Mouse (Mus musculus): ENCODE results near the gene Nup210l. TPM values are rescaled to one million over a fixed set of nuclear protein-coding genes. Genes with fewer than 3 reads are reported as not detected.
"Not testable (repeated sequence)": the region's sequence is repeated elsewhere in the genome, so short reads cannot be mapped to it uniquely, and the experiment has no call there.

The Nup210l gene
- total RNA-seq, 2 experiments from 2014 or later = 0.11 TPM

GRCm38 (mm10) chr3:90090892-90091291, 13.0 kb upstream of the Nup210l start:
- intact Hi-C loops (cut with DNase I) = no loop called here
- DNase-seq = no peak

- intact Hi-C loops (cut with DNase I) = no loop called here
- DNase-seq = no peak
Measured at GRCm38 (mm10) chr3:90094453-90094852, 9.5 kb upstream of the Nup210l start.

GRCm38 (mm10) chr3:90097928-90098327, 6.0 kb upstream of the Nup210l start:
- intact Hi-C loops (cut with DNase I) = no loop called here
- DNase-seq = no peak

- intact Hi-C loops (cut with DNase I) = no loop called here
- no peak for DNase-seq
Measured at GRCm38 (mm10) chr3:90101010-90101409, 2.9 kb upstream of the Nup210l start.

GRCm38 (mm10) chr3:90101673-90102072, 2.3 kb upstream of the Nup210l start:
- intact Hi-C loops (cut with DNase I) = no loop called here
- DNase-seq = no peak

GRCm38 (mm10) chr3:90102239-90102638, 1.7 kb upstream of the Nup210l start:
- intact Hi-C loops (cut with DNase I) = no loop called here
- no peak for DNase-seq

- no peak for DNase-seq
- intact Hi-C loops (cut with DNase I) = no loop called here
Measured at GRCm38 (mm10) chr3:90103176-90103575, 756 bp upstream of the Nup210l start.

GRCm38 (mm10) chr3:90111706-90112105, 7.8 kb downstream of the Nup210l start:
- DNase-seq = no peak
- intact Hi-C loops (cut with DNase I) = no loop called here

- DNase-seq = no peak
- intact Hi-C loops (cut with DNase I) = no loop called here
Measured at GRCm38 (mm10) chr3:90114342-90114741, 10.4 kb downstream of the Nup210l start.

GRCm38 (mm10) chr3:90115526-90115925, 11.6 kb downstream of the Nup210l start:
- DNase-seq = no peak
- intact Hi-C loops (cut with DNase I) = no loop called here

- DNase-seq = peak; percentile 53 to 54
- intact Hi-C loops (cut with DNase I) = no loop called here
Measured at GRCm38 (mm10) chr3:90118132-90118790, 14.3 kb downstream of the Nup210l start.

- intact Hi-C loops (cut with DNase I); DNase-seq: not testable (repeated sequence)
Measured at GRCm38 (mm10) chr3:90122036-90122435, 18.1 kb downstream of the Nup210l start.

GRCm38 (mm10) chr3:90125710-90126109, 21.8 kb downstream of the Nup210l start:
- intact Hi-C loops (cut with DNase I) = no loop called here
- DNase-seq = no peak

- intact Hi-C loops (cut with DNase I) = no loop called here
- no peak for DNase-seq
Measured at GRCm38 (mm10) chr3:90127881-90128280, 23.9 kb downstream of the Nup210l start.

- no peak for DNase-seq
- intact Hi-C loops (cut with DNase I) = no loop called here
Measured at GRCm38 (mm10) chr3:90132745-90133144, 28.8 kb downstream of the Nup210l start.

GRCm38 (mm10) chr3:90133331-90133730, 29.4 kb downstream of the Nup210l start:
- intact Hi-C loops (cut with DNase I) = no loop called here
- no peak for DNase-seq

- DNase-seq = no peak
- intact Hi-C loops (cut with DNase I) = no loop called here
Measured at GRCm38 (mm10) chr3:90134483-90134882, 30.6 kb downstream of the Nup210l start.

GRCm38 (mm10) chr3:90134993-90135392, 31.1 kb downstream of the Nup210l start:
- DNase-seq = no peak
- intact Hi-C loops (cut with DNase I) = no loop called here

GRCm38 (mm10) chr3:90136660-90137059, 32.7 kb downstream of the Nup210l start:
- no peak for DNase-seq
- intact Hi-C loops (cut with DNase I) = no loop called here

GRCm38 (mm10) chr3:90137606-90138005, 33.7 kb downstream of the Nup210l start:
- intact Hi-C loops (cut with DNase I) = no loop called here
- no peak for DNase-seq

GRCm38 (mm10) chr3:90139962-90140361, 36.0 kb downstream of the Nup210l start:
- intact Hi-C loops (cut with DNase I) = no loop called here

GRCm38 (mm10) chr3:90145461-90145860, 41.5 kb downstream of the Nup210l start:
- intact Hi-C loops (cut with DNase I) = no loop called here
- no peak for DNase-seq

More at GRCm38 (mm10) chr3:90139962-90140361, 36.0 kb downstream of the Nup210l start:
- DNase-seq = no peak

GRCm38 (mm10) chr3:90146651-90147050, 42.7 kb downstream of the Nup210l start:
- intact Hi-C loops (cut with DNase I) = no loop called here
- DNase-seq = no peak
